Mouse (Mus musculus): ENCODE data around the gene Lamtor1.

DNA sequence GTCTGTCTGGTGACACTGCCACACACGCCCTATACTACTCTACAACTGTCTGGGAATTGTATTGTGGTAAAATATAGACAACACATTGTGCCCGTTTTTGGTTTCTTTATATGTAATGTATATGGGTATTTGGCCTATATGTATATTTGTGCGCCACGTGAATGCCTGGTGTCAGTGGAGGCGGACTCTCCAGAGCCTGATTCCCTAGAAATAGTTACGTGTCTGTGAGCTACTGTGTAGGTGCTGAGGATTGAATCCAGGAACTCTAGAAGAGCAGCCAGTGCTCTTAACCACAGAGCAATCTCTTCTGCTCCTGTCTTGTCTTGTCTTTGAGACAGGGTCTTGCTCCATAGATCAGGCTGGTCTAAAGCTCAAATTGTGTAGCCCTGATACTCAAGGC, 19.4 kb upstream of the Lamtor1 start:
- TF ChIP-seq POLR2A (IDR thresholded peaks at IDR 0.05; ENCODE audit: low read depth, low read length) = no peak
- TF ChIP-seq CTCF (IDR thresholded peaks at IDR 0.05; ENCODE audit: borderline replicate concordance, insufficient read depth, low read length) = no peak

Measured in embryonic fibroblast, embryonic 13.5 days (primary cell).